Mouse (Mus musculus) hindbrain, postnatal 0 days (tissue): ENCODE data around the gene Syde1. TPM values are rescaled to one million over a fixed set of nuclear protein-coding genes. Genes with fewer than 3 reads are reported as not detected.

Source experiments
- ATAC-seq: fragments of 200-750 bp; cut with Nextera tagmentation; 2 replicates; pipeline ENCODE4 v1.8.0; 2017; ENCODE audit warnings: mild to moderate bottlenecking, moderate TSS enrichment, moderate library complexity
- DNase-seq: peaks from one replicate; pipeline ENCODE4 v3.0.0-alpha.2; 2015; ENCODE audit warnings: low spot score
- H3K27ac ChIP-seq: fragments of 300-500 bp; sonication (generic); 2 replicates; pipeline ENCODE4 v1.5.1; 2014; ENCODE audit warnings: mild to moderate bottlenecking
- H3K27me3 ChIP-seq: fragments of 300-500 bp; sonication (generic); 2 replicates; pipeline ENCODE4 v1.6.1; 2014; ENCODE audit warnings: low read length, mixed read lengths; ENCODE audit not compliant: insufficient read depth
- H3K36me3 ChIP-seq: fragments of 300-500 bp; sonication (generic); 2 replicates; pipeline ENCODE4 v1.6.1; 2014; ENCODE audit warnings: low read length, mixed read lengths; ENCODE audit not compliant: insufficient read depth
- H3K4me1 ChIP-seq: fragments of 300-500 bp; sonication (generic); 2 replicates; pipeline ENCODE4 v1.6.1; 2014; ENCODE audit warnings: antibody characterized with exemption, low read length, mixed read lengths; ENCODE audit not compliant: insufficient read depth
- H3K4me2 ChIP-seq: fragments of 300-500 bp; sonication (generic); 2 replicates; pipeline ENCODE4 v1.6.1; 2014; ENCODE audit warnings: low read depth, mild to moderate bottlenecking, low read length, moderate library complexity, mixed read lengths
- H3K4me3 ChIP-seq: fragments of 300-500 bp; sonication (generic); 2 replicates; pipeline ENCODE4 v1.5.1; 2014; ENCODE audit warnings: low read length
- H3K9ac ChIP-seq: fragments of 300-500 bp; sonication (generic); replicated peaks from 2 replicates; pipeline ENCODE4 v1.6.1; 2014; ENCODE audit warnings: mild to moderate bottlenecking, low read length, moderate library complexity, mixed read lengths
- H3K9me3 ChIP-seq: fragments of 300-500 bp; sonication (generic); 2 replicates; pipeline ENCODE4 v1.6.1; 2016; ENCODE audit warnings: low read length, mixed read lengths
- CTCF ChIP-seq: IDR thresholded peaks from 2 replicates; pipeline ENCODE4 v1.5.1; 2016; ENCODE audit warnings: antibody characterized with exemption, control low read depth, low read depth
- WGBS: fragments of 180-500 bp; shearing (Covaris S2); extraction: QIAGEN DNeasy Blood & Tissue Kit; methylation state at CpG from one replicate; pipeline ENCODE4 v1.1.7; 2014; 5-methylcytosine and 5-hydroxymethylcytosine counted together
- polyA plus RNA-seq: library from polyadenylated mRNA; unstranded; fragments of >200 nt; fragmentation: Nextera tagmentation; extraction: Ambion mirVana; gene quantifications from 2 replicates; pipeline ENCODE4 v1.2.1, GENCODE M21; 2015
- total RNA-seq: library from RNA; depleted of rRNA; stranded (reverse); fragments of >200 nt; gene quantifications from 2 replicates; pipeline ENCODE4 v1.2.3, GENCODE M21; 2014; rRNA removed

Syde1 gene
- total and polyA plus RNA-seq, 2 experiments from 2014 or later = 3.6 to 7.2 TPM

- no peaks in the 10 kb centered on the region for H3K9me3 ChIP-seq
- H3K27me3 ChIP-seq = no peaks in the 10 kb centered on the region
- H3K4me2 ChIP-seq = no peak overlapping the region
- no peaks in the 10 kb centered on the region for H3K36me3 ChIP-seq
- no peak overlapping the region for H3K9ac ChIP-seq
- no peak for TF ChIP-seq CTCF
- WGBS = 48% methylated on average over 2 of the region's 2 CpGs
- DNase-seq (no peak), ATAC-seq (no peak)
- H3K4me3 ChIP-seq = no peak overlapping the region
- H3K4me1 ChIP-seq = peaks cover 3% of the 10 kb centered on the region
- 0 out of 2 replicates have a peak overlapping the region, but pooled peaks have one; percentile 8 for H3K27ac ChIP-seq
Observed at GRCm38 (mm10) chr10:78570897-78571296, 20.9 kb downstream of the Syde1 start.

GRCm38 (mm10) chr10:78570416-78570815 lies 21.3 kb downstream of the Syde1 start:
- H3K4me1 ChIP-seq = no peaks in the 10 kb centered on the region
- TF ChIP-seq CTCF = no peak
- ATAC-seq = no peak
- H3K36me3 ChIP-seq = no peaks in the 10 kb centered on the region
- no peak overlapping the region for H3K9ac ChIP-seq
- no peak overlapping the region for H3K4me2 ChIP-seq
- WGBS = 52% methylated on average over 6 of the region's 6 CpGs
- no peaks in the 10 kb centered on the region for H3K9me3 ChIP-seq
- H3K27me3 ChIP-seq = no peaks in the 10 kb centered on the region
- no peak overlapping the region for H3K4me3 ChIP-seq
- no peak overlapping the region for H3K27ac ChIP-seq
- DNase-seq = peak; percentile 12

- Histone ChIP-seq H3K27me3 (no peaks in the 10 kb centered on the region), H3K9ac (no peak overlapping the region), H3K4me2 (no peak overlapping the region), H3K9me3 (no peaks in the 10 kb centered on the region), H3K36me3 (no peaks in the 10 kb centered on the region), H3K4me3 (no peak overlapping the region), H3K27ac (no peak overlapping the region), H3K4me1 (no peaks in the 10 kb centered on the region)
- no peak for TF ChIP-seq CTCF
- DNase-seq (no peak), ATAC-seq (no peak)
- WGBS = 64% methylated on average over 3 of the region's 3 CpGs
Observed at GRCm38 (mm10) chr10:78569686-78570085, 22.1 kb downstream of the Syde1 start.

GRCm38 (mm10) chr10:78569191-78569590 lies 22.6 kb downstream of the Syde1 start:
- no peak for TF ChIP-seq CTCF
- no peaks in the 10 kb centered on the region for H3K9me3 ChIP-seq
- DNase-seq (no peak), ATAC-seq (no peak)
- whole genome bisulfite sequencing = 75% methylated on average over 3 of the region's 3 CpGs
- H3K4me3 ChIP-seq = no peak overlapping the region
- no peak overlapping the region for H3K27ac ChIP-seq
- H3K9ac ChIP-seq = no peak overlapping the region
- no peaks in the 10 kb centered on the region for H3K27me3 ChIP-seq
- no peaks in the 10 kb centered on the region for H3K4me1 ChIP-seq
- H3K36me3 ChIP-seq = no peaks in the 10 kb centered on the region
- no peak overlapping the region for H3K4me2 ChIP-seq

GRCm38 (mm10) chr10:78565070-78565469 lies 26.7 kb downstream of the Syde1 start:
- no peaks in the 10 kb centered on the region for H3K36me3 ChIP-seq
- 87% methylated on average over 1 of the region's 1 CpGs for WGBS
- H3K4me2 ChIP-seq = no peak overlapping the region

GRCm38 (mm10) chr10:78540943-78541342 lies 50.8 kb downstream of the Syde1 start:
- Histone ChIP-seq H3K36me3 (no peaks in the 10 kb centered on the region), H3K4me2 (no peak overlapping the region), H3K4me3 (no peak overlapping the region), H3K27me3 (no peaks in the 10 kb centered on the region), H3K27ac (no peak overlapping the region), H3K9me3 (no peaks in the 10 kb centered on the region), H3K9ac (no peak overlapping the region), H3K4me1 (no peaks in the 10 kb centered on the region)
- ATAC-seq = no peak
- 77% methylated on average over 2 of the region's 2 CpGs for WGBS
- TF ChIP-seq CTCF = peak; percentile 50
- peak; percentile 5 for DNase-seq

More at GRCm38 (mm10) chr10:78565070-78565469, 26.7 kb downstream of the Syde1 start:
- no peaks in the 10 kb centered on the region for H3K4me1 ChIP-seq
- no peak overlapping the region for H3K4me3 ChIP-seq
- H3K9me3 ChIP-seq = no peaks in the 10 kb centered on the region
- no peak overlapping the region for H3K9ac ChIP-seq
- H3K27me3 ChIP-seq = no peaks in the 10 kb centered on the region
- DNase-seq = no peak
- no peak for TF ChIP-seq CTCF
- no peak for ATAC-seq
- H3K27ac ChIP-seq = no peak overlapping the region

Other genes starting within 250 kb of the Syde1 start
- gene Agpat3, start 239.5 kb downstream of the Syde1 start, total RNA-seq = 123 and 158 TPM in 2 replicates
- 115 and 117 TPM in 2 replicates for gene Agpat3, start 239.5 kb downstream of the Syde1 start, polyA plus RNA-seq
- 176 and 179 TPM in 2 replicates for gene Rrp1, start 178.9 kb downstream of the Syde1 start, total RNA-seq
- 429 and 435 TPM in 2 replicates for gene Rrp1, start 178.9 kb downstream of the Syde1 start, polyA plus RNA-seq
- 80.6 and 84.4 TPM in 2 replicates for gene Cstb, start 166.3 kb downstream of the Syde1 start, total RNA-seq
- 147 and 148 TPM in 2 replicates for gene Cstb, start 166.3 kb downstream of the Syde1 start, polyA plus RNA-seq
- 63.1 and 70.7 TPM in 2 replicates for gene Pdxk, start 127.0 kb downstream of the Syde1 start, total RNA-seq
- gene Pdxk, start 127.0 kb downstream of the Syde1 start, polyA plus RNA-seq = 42.8 and 45.8 TPM in 2 replicates
- gene Olfr1358, start 74.5 kb downstream of the Syde1 start, total RNA-seq = not detected in 2 replicates
- not detected in 2 replicates for gene Olfr1358, start 74.5 kb downstream of the Syde1 start, polyA plus RNA-seq
- 59.1 and 66.2 TPM in 2 replicates for gene Ilvbl, start 17.6 kb downstream of the Syde1 start, total RNA-seq
- 83.6 and 86.4 TPM in 2 replicates for gene Ilvbl, start 17.6 kb downstream of the Syde1 start, polyA plus RNA-seq
- not detected in 2 replicates for gene Olfr1357, start 26.1 kb upstream of the Syde1 start, total RNA-seq
- not detected in 2 replicates for gene Olfr1357, start 26.1 kb upstream of the Syde1 start, polyA plus RNA-seq
- gene Casp14, start 126.3 kb upstream of the Syde1 start, total RNA-seq = not detected in 2 replicates
- not detected in 2 replicates for gene Casp14, start 126.3 kb upstream of the Syde1 start, polyA plus RNA-seq
- gene Ccdc105, start 161.1 kb upstream of the Syde1 start, total RNA-seq = not detected in 2 replicates
- gene Ccdc105, start 161.1 kb upstream of the Syde1 start, polyA plus RNA-seq = 0.16 and 0.28 TPM in 2 replicates
- gene Slc1a6, start 188.5 kb upstream of the Syde1 start, total RNA-seq = 79.2 and 80.1 TPM in 2 replicates
- gene Slc1a6, start 188.5 kb upstream of the Syde1 start, polyA plus RNA-seq = 38.8 and 41.3 TPM in 2 replicates